Mouse (Mus musculus): ENCODE data around the gene Nicn1. TPM values are rescaled to one million over a fixed set of nuclear protein-coding genes. Genes with fewer than 3 reads are reported as not detected.

Nicn1 gene
- total RNA-seq, 2 experiments from 2014 or later: 5.2 to 8.7 TPM

DNA sequence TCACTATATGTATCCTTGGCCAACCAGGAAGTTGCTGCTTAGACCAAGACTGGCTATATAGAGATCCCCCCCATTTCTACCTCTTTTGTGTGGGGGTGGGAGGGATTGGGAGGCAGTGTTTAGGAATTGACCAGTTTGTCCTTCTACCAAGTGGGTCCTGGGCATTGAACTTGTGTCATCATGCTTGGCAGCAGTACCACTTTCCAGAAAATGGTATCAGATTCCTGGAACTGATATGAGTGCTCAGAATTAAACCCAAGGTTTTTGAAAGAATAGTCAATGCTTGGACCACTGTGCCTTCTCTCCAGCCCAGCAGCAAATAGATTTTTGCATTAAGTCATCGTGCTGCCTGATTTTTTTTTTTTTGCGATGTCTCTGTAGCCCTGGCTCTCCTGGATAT, 35.6 kb downstream of the Nicn1 start:
- ATAC-seq (replicated peaks; ENCODE audit: poor library complexity, severe bottlenecking): no peak

DNA sequence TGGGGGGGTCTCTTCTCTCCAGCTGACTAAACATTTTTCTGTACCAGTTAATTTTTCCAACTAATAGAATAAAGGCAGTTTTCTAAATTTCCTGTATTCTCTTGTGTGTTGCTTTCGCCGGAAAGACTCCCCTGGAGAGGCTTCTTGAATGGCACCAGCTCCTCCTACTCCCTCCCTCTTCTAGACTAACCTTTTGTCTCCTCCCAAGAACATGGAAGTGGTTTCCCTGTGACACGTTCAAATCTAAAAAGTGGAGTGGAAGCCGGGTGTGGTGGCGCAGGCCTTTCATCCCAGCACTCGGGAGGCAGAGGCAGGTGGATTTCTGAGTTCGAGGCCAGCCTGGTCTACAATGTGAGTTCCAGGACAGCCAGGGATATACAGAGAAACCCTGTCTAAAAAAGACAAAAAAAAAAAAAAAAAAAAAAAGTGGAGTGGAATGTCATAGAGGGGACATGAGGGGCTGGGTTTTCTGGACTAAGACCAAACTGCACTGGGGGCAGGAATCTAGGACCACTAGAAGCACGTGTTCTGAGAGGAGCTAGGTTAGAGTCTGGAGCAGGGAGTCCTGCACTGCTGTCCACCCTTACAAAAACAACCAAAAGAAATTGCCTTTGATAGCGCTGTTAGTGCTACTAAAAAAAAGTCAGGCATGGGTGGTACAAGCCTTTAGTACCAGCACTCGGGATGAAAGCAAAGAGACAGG, 47.8 kb downstream of the Nicn1 start:
- no peak for ATAC-seq (replicated peaks; ENCODE audit: poor library complexity, severe bottlenecking)

DNA sequence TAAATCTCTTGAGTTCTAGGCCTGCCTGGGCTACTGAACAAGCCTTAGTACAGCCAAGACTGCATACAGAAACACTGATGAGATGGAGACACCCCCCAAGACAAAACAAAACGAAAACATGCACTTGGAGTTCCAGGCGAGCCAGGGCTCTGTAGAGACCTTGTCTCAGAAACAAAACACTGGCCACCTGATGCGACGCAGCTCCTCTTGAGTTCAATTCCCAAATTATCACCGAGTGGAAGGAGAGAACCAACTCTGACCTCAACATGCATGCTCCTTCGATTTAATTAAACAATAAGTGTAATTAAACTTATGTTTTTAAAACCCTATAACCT, 48.3 kb downstream of the Nicn1 start:
- no peak for ATAC-seq (replicated peaks; ENCODE audit: poor library complexity, severe bottlenecking)

DNA sequence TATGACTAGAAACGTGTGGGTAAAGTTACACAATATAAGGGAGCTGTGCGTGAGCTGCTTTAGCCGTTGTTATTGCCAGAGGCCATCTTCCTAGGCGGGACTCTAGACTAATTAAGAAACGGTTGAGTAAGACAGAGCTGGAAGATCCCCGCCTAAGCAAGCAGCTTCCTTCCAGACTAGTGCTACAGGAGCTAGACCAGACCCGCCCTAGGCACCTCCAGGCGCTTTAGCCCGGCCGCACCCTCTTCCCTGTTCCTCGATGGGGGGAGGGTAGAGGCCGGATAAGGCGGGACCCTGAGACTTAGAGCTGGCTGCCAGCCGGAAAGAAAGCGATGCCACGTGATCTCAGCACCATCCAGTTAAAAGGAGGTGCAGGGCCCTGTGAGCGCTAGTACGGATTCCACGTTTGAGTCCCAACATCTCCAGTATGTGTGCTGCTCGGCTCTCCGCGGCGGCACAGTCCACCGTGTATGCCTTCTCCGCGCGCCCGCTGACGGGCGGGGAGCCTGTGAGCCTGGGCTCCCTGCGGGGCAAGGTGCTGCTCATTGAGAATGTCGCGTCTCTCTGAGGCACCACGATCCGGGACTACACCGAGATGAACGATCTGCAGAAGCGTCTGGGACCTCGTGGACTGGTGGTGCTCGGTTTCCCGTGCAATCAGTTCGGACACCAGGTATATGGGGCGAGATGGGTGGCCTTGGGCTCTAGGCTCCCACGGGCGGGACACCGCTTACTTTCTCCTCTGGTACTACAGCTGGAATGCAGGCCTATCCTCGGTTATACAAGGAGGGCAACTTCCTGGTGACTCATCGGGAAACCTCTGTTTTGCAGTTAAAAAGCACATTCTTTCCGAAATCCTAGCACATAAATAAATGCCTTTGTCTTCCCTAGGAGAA, 48.9 kb downstream of the Nicn1 start, which contains the start of gene Gpx1:
Gpx1 (plus strand) TSS at position 18 of the 896 bp plus-strand sequence.
- ATAC-seq (replicated peaks; ENCODE audit: poor library complexity, severe bottlenecking): peak; percentile 71

DNA sequence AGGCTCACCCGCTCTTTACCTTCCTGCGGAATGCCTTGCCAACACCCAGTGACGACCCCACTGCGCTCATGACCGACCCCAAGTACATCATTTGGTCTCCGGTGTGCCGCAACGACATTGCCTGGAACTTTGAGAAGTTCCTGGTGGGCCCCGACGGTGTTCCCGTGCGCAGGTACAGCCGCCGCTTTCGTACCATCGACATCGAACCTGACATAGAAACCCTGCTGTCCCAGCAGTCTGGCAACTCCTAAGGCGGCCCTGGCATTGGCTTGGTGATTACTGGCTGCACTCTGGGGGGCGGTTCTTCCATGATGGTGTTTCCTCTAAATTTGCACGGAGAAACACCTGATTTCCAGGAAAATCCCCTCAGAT, 49.6 kb downstream of the Nicn1 start:
- ATAC-seq (replicated peaks; ENCODE audit: poor library complexity, severe bottlenecking): no peak

DNA sequence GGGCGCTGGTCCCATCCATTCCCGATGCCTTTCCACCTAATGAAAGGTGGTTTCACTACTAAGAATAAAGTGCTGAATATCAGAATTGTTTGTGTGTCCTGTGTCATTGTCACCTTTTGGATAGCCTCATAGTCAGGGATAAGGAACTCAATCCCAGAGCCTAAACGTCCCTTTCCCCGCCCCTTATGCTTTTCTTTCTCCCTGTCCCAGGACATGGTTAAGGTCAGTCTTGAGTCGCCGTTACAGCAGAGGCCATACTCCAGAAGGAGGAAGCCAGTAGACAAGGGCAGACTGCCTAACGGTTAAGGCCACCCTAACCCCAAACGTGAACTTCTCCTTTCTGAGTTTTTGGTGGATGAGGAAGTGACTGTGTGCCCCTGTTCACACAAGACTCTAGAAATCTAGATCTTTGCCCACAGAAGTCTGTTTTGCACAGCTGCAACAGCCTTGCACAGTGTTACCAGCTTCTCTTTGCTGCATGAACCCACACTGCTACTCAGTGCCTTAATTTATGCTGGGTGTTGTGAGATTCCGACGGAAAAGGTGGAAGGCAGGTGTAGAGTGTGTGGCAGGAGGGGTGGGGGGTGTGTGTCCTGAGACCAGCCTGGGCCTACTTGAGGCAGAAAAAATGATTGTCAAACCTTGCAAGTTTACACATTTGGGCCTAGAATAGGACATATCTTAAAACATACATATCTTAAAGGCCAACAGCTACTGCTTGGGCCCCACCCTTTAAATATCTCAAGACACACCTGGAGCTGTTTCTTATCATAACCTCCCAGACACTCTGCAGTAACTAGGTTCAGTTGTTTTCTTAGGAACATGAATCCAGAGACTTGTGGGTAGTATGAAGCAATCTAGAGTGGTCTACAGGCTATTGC, 50.3 kb downstream of the Nicn1 start:
- peak; percentile 43 for ATAC-seq (replicated peaks; ENCODE audit: poor library complexity, severe bottlenecking)

DNA sequence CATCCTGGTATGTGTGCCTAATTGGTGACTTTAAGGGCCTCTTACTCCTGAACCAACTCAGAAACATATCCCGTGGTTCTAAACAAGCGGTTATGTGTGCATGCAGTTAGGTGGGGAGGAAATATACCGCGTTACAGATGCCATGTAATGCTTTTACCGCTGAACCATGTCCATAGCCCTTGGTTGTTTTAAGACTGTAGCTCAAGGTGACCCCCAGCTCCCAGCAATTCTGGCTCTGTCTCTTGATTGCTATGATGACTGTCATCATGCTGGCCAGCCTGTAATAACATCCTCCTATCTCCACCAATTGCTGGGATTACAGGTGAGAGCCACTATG, 50.9 kb downstream of the Nicn1 start:
- no peak for ATAC-seq (replicated peaks; ENCODE audit: poor library complexity, severe bottlenecking)

DNA sequence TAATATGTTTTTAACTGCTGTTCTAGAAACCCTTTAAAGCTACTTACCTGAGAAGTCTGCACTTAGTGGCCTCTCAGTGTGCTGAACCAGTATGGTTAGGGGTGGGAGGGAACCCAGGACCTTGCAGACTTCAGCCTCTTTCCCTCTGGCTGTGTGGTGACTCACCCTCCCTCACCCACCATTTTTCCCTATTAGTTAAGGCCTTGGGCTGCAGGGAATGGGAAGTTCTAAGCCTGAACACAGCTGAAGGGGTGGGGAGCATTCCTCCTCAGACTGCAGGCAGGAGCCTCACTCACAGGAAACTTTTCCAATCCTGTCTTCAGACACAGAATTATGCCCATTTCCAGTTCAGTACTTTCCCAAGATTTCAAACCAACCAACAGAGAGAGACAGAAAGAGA, 51.6 kb downstream of the Nicn1 start:
- ATAC-seq (replicated peaks; ENCODE audit: poor library complexity, severe bottlenecking): no peak

DNA sequence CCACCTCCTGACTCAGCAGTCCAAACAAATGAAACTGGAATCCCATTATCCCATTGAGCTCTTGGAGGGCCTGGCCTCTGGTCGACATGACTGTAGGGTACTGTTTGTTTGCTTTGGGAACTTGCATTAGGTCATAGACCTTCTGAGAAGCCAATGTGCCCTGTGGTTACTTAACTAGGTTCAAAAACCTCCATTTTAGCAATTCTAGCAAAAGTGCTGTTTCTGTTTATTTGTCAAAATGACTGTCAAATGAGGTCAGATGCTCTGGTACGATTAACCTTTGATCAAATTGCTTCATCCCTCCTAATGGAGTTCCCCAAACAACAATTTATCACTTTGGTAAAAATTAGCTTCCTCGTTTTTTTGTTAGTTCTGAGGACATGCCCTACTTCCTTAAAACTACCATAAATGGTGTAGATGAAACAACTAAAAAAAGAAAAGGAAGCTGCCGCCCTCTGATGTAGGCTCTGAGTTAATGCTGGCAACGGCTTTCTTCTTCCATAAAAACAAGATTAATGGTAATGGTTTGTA, 52.1 kb downstream of the Nicn1 start:
- ATAC-seq (replicated peaks; ENCODE audit: poor library complexity, severe bottlenecking): peak; percentile 20

DNA sequence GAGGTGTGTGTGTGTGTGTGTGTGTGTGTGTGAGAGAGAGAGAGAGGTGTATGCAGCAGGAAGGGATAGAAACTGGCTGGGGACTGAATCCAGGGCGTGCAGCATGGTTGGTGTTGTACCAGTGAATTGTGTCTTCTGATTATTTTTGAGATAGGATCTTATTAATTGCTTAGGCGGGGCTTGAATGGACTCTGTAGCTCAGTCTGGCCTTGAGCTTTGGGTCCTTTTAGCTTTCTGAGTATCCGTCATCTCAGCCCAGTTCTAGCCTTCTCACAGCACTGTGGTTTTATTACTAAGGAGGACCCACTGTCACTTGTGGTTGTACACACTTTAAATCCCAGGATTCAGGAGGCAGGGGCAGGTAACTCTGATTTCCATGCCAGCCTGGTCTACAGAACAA, 53.1 kb downstream of the Nicn1 start:
- no peak for ATAC-seq (replicated peaks; ENCODE audit: poor library complexity, severe bottlenecking)

DNA sequence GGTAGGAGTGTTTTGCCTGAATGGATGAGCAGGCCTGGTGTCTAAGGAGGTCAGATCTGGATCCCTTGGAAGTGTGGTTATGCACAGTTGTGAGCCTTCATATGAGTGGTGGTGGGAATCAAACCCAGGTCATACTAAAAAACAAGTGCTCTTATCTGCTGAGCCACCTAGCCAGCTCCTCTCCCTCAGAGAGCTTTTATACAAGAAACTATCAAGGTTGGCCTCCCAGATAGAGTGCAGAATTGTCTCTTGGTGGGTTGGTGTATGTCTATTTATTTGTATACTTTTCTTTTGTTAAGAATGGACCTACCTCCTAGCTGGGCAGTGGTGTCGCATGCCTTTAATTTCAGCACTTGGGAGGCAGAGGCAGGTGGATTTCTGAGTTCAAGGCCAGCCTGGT, 53.6 kb downstream of the Nicn1 start:
- ATAC-seq (replicated peaks; ENCODE audit: poor library complexity, severe bottlenecking): no peak

DNA sequence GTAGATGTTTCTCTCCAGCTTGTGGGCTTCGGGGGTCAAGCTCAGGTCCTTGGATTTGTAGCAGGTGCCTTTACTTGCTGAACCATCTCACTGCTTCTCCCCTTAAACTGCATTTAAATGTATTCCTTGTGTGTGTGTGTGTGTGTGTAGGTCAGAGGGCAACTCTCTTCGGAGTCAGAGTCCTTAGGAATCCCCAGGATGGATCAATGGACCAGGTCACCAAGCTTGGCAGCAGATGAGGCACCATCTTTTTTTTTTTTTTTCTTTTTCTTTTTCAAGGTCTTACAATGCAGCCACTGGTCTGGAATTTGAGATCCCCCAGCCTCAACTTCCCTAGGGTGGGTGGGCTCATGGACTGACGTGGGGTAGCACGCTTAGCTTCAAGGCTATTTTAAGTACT, 54.2 kb downstream of the Nicn1 start:
- no peak for ATAC-seq (replicated peaks; ENCODE audit: poor library complexity, severe bottlenecking)

Other genes starting within 250 kb of the Nicn1 start
- 14.1 and 15.1 TPM in 2 replicates for gene Gmppb, start 241.2 kb upstream of the Nicn1 start, total RNA-seq (2014; fragmentation: Nextera tagmentation)
- 16.1 and 41.8 TPM in 2 replicates for gene Gmppb, start 241.2 kb upstream of the Nicn1 start, total RNA-seq (2017)
- gene Amigo3, start 237.3 kb upstream of the Nicn1 start, total RNA-seq (2014; fragmentation: Nextera tagmentation): 2.2 and 3.4 TPM in 2 replicates
- gene Amigo3, start 237.3 kb upstream of the Nicn1 start, total RNA-seq (2017): 2.2 and 3.1 TPM in 2 replicates
- gene Mst1, start 210.0 kb upstream of the Nicn1 start, total RNA-seq (2014; fragmentation: Nextera tagmentation): 0.67 TPM in 1 of 2 replicates, not detected in the other
- gene Mst1, start 210.0 kb upstream of the Nicn1 start, total RNA-seq (2017): 0.34 and 1.6 TPM in 2 replicates
- gene Rnf123, start 207.1 kb upstream of the Nicn1 start, total RNA-seq (2014; fragmentation: Nextera tagmentation): 64.5 and 75.3 TPM in 2 replicates
- gene Rnf123, start 207.1 kb upstream of the Nicn1 start, total RNA-seq (2017): 29.7 and 30.3 TPM in 2 replicates
- 72.6 and 79.0 TPM in 2 replicates for gene Apeh, start 195.8 kb upstream of the Nicn1 start, total RNA-seq (2014; fragmentation: Nextera tagmentation)
- gene Apeh, start 195.8 kb upstream of the Nicn1 start, total RNA-seq (2017): 75.8 and 83.2 TPM in 2 replicates
- 6.2 and 9.0 TPM in 2 replicates for gene Bsn, start 100.0 kb upstream of the Nicn1 start, total RNA-seq (2014; fragmentation: Nextera tagmentation)
- 3.2 and 3.7 TPM in 2 replicates for gene Bsn, start 100.0 kb upstream of the Nicn1 start, total RNA-seq (2017)
- gene Dag1, start 26.5 kb upstream of the Nicn1 start, total RNA-seq (2014; fragmentation: Nextera tagmentation): 12.5 and 20.8 TPM in 2 replicates
- 3.3 and 4.6 TPM in 2 replicates for gene Dag1, start 26.5 kb upstream of the Nicn1 start, total RNA-seq (2017)
- gene Amt, start 6.4 kb downstream of the Nicn1 start, total RNA-seq (2014; fragmentation: Nextera tagmentation): 0.19 and 0.70 TPM in 2 replicates
- 1.8 TPM in 1 of 2 replicates, not detected in the other for gene Amt, start 6.4 kb downstream of the Nicn1 start, total RNA-seq (2017)
- gene Rhoa, start 15.7 kb downstream of the Nicn1 start, total RNA-seq (2014; fragmentation: Nextera tagmentation): 256 and 296 TPM in 2 replicates
- gene Rhoa, start 15.7 kb downstream of the Nicn1 start, total RNA-seq (2017): 242 and 247 TPM in 2 replicates
- 13.7 and 16.6 TPM in 2 replicates for gene Tcta, start 15.7 kb downstream of the Nicn1 start, total RNA-seq (2014; fragmentation: Nextera tagmentation)
- gene Tcta, start 15.7 kb downstream of the Nicn1 start, total RNA-seq (2017): 4.1 and 6.7 TPM in 2 replicates
- 2,602 and 2,684 TPM in 2 replicates for gene Gpx1, start 48.5 kb downstream of the Nicn1 start, total RNA-seq (2014; fragmentation: Nextera tagmentation)
- 1,938 and 2,180 TPM in 2 replicates for gene Gpx1, start 48.5 kb downstream of the Nicn1 start, total RNA-seq (2017)
- 78.5 and 89.4 TPM in 2 replicates for gene Usp4, start 57.4 kb downstream of the Nicn1 start, total RNA-seq (2014; fragmentation: Nextera tagmentation)
- gene Usp4, start 57.4 kb downstream of the Nicn1 start, total RNA-seq (2017): 62.7 and 75.5 TPM in 2 replicates
- 1.6 TPM in 1 of 2 replicates, not detected in the other for gene 1700102P08Rik, start 102.4 kb downstream of the Nicn1 start, total RNA-seq (2014; fragmentation: Nextera tagmentation)
- 0.43 TPM in 1 of 2 replicates, not detected in the other for gene 1700102P08Rik, start 102.4 kb downstream of the Nicn1 start, total RNA-seq (2017)
- gene Ccdc36, start 138.1 kb downstream of the Nicn1 start, total RNA-seq (2014; fragmentation: Nextera tagmentation): not detected in 2 replicates
- 0.72 and 0.90 TPM in 2 replicates for gene Ccdc36, start 138.1 kb downstream of the Nicn1 start, total RNA-seq (2017)
- not detected in 2 replicates for gene BC048562, start 146.1 kb downstream of the Nicn1 start, total RNA-seq (2014; fragmentation: Nextera tagmentation)
- not detected in 2 replicates for gene BC048562, start 146.1 kb downstream of the Nicn1 start, total RNA-seq (2017)
- gene Ccdc71, start 170.1 kb downstream of the Nicn1 start, total RNA-seq (2014; fragmentation: Nextera tagmentation): 22.2 and 23.5 TPM in 2 replicates
- 13.2 and 17.9 TPM in 2 replicates for gene Ccdc71, start 170.1 kb downstream of the Nicn1 start, total RNA-seq (2017)
- 0.56 TPM in 1 of 2 replicates, not detected in the other for gene Klhdc8b, start 171.2 kb downstream of the Nicn1 start, total RNA-seq (2014; fragmentation: Nextera tagmentation)
- gene Klhdc8b, start 171.2 kb downstream of the Nicn1 start, total RNA-seq (2017): 1.2 and 5.5 TPM in 2 replicates
- 0.38 TPM in 1 of 2 replicates, not detected in the other for gene Lamb2, start 189.3 kb downstream of the Nicn1 start, total RNA-seq (2014; fragmentation: Nextera tagmentation)
- gene Lamb2, start 189.3 kb downstream of the Nicn1 start, total RNA-seq (2017): 0.05 and 0.09 TPM in 2 replicates
- gene Usp19, start 200.2 kb downstream of the Nicn1 start, total RNA-seq (2014; fragmentation: Nextera tagmentation): 80.9 and 90.2 TPM in 2 replicates
- 32.3 and 34.9 TPM in 2 replicates for gene Usp19, start 200.2 kb downstream of the Nicn1 start, total RNA-seq (2017)
- gene Qars, start 217.3 kb downstream of the Nicn1 start, total RNA-seq (2014; fragmentation: Nextera tagmentation): 252 and 261 TPM in 2 replicates
- 144 and 181 TPM in 2 replicates for gene Qars, start 217.3 kb downstream of the Nicn1 start, total RNA-seq (2017)
- 131 and 140 TPM in 2 replicates for gene Qrich1, start 226.4 kb downstream of the Nicn1 start, total RNA-seq (2014; fragmentation: Nextera tagmentation)
- gene Qrich1, start 226.4 kb downstream of the Nicn1 start, total RNA-seq (2017): 119 and 145 TPM in 2 replicates